Mouse (Mus musculus) bone marrow macrophage, adult 2 months (primary cell): ENCODE measurements around the gene Prom2.

ENCODE experiments used
- CTCF ChIP-seq: IDR thresholded peaks from 2 replicates; pipeline ENCODE4 v1.5.1; 2012; ENCODE audit warnings: low read depth, mild to moderate bottlenecking, low read length, moderate library complexity
- POLR2A ChIP-seq: IDR thresholded peaks from 2 replicates; pipeline ENCODE4 v1.6.1; 2012; ENCODE audit warnings: mild to moderate bottlenecking, low read depth, low read length, borderline replicate concordance

DNA sequence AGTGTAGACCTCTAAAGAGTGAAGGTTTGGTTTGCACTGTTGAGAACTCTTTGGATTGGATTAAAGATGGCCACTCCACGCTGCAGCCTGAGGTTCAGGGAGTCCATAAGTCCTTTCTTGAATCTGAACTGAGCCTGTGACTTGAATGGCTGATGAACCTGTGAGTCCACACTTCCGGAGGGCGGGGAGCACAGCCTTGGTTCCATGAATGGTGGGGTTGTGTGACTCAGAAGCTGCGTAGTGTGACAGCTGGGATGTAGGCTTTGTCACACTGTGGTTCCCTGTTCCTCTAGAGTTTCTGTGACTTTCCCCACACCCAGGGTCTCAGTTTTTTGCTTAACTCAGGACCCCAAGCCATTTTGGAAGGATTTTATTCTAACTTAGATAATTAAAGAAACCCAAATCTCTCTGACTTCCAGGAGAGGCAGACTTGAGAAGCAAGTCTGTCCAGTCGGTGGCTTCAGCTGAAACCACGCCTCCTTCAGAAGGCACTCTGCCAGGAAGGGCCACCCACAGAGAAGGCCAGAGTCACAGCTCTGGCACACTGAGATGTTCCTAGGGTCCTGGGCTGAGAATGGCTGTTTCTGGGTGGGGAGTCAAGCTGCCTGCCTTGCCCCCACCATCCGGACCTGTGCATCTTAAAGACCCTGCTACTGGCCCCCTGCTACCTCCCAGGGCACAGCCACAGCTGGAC is 33.2 kb downstream of the Prom2 start:
- TF ChIP-seq CTCF: no peak
- TF ChIP-seq POLR2A: no peak
